Mouse (Mus musculus) heart, embryonic 15.5 days (tissue): ENCODE results near the gene Trappc4. TPM values are rescaled to one million over a fixed set of nuclear protein-coding genes. Genes with fewer than 3 reads are reported as not detected.
A peak's percentile ranks its signal among the peaks of the same experiment; 100 is the strongest.
"Not testable (repeated sequence)": the region's sequence is repeated elsewhere in the genome, so short reads cannot be mapped to it uniquely, and the experiment has no call there.

Source experiments
- ATAC-seq: fragments of 200-750 bp; cut with Nextera tagmentation; replicated peaks from 2 replicates; pipeline ENCODE4 v1.8.0; 2017; ENCODE audit warnings: low read depth, moderate TSS enrichment; ENCODE audit not compliant: insufficient number of reproducible peaks, insufficient read depth, low FRiP score
- H3K27ac ChIP-seq: fragments of 300-500 bp; sonication (generic); 2 replicates; pipeline ENCODE4 v1.5.1; 2015; ENCODE audit warnings: mild to moderate bottlenecking, inconsistent platforms
- H3K27me3 ChIP-seq: fragments of 300-500 bp; sonication (generic); 2 replicates; pipeline ENCODE4 v1.6.1; 2015; ENCODE audit warnings: inconsistent platforms
- H3K36me3 ChIP-seq: fragments of 300-500 bp; sonication (generic); 2 replicates; pipeline ENCODE4 v1.6.1; 2015; ENCODE audit warnings: mild to moderate bottlenecking, inconsistent platforms
- H3K4me1 ChIP-seq: fragments of 300-500 bp; sonication (generic); replicated peaks from 2 replicates; pipeline ENCODE4 v1.6.1; 2015; ENCODE audit warnings: inconsistent platforms
- H3K4me2 ChIP-seq: fragments of 300-500 bp; sonication (generic); 2 replicates; pipeline ENCODE4 v1.6.1; 2015; ENCODE audit warnings: inconsistent platforms, mild to moderate bottlenecking, moderate library complexity
- H3K4me3 ChIP-seq: fragments of 300-500 bp; sonication (generic); 2 replicates; pipeline ENCODE4 v1.5.1; 2015; ENCODE audit warnings: mild to moderate bottlenecking, inconsistent platforms
- H3K9ac ChIP-seq: fragments of 300-500 bp; sonication (generic); 2 replicates; pipeline ENCODE4 v1.6.1; 2015; ENCODE audit warnings: mild to moderate bottlenecking, inconsistent platforms
- H3K9me3 ChIP-seq: fragments of 300-500 bp; sonication (generic); replicated peaks from 2 replicates; pipeline ENCODE4 v1.6.1; 2016; ENCODE audit warnings: inconsistent platforms
- WGBS: fragments of 180-500 bp; shearing (Covaris S2); methylation state at CpG from one replicate; pipeline ENCODE4 v1.1.7; 2015; ENCODE audit warnings: mixed read lengths; 5-methylcytosine and 5-hydroxymethylcytosine counted together
- polyA plus RNA-seq: library from polyadenylated mRNA; unstranded; fragments of >200 nt; fragmentation: Nextera tagmentation; extraction: Ambion mirVana; gene quantifications from 2 replicates; pipeline ENCODE4 v1.2.1, GENCODE M21; 2015

Gene Trappc4
- polyA plus RNA-seq, result 78.6 and 87.4 TPM in 2 replicates

GRCm38 (mm10) chr9:44406906-44407751 is at the start of gene Trappc4, which contains the start of gene Rps25:
Trappc4 (minus strand) TSS chr9:44407600.
Rps25 (plus strand) TSS chr9:44407139.
- ATAC-seq, result peak; percentile 94
- Histone ChIP-seq H3K4me1 (peaks cover 20% of the 10 kb centered on the region), H3K4me2 (peak within 1 kb of the TSS; percentile 66), H3K4me3 (peak within 1 kb of the TSS; percentile 93), H3K9ac (peak within 1 kb of the TSS; percentile 90), H3K36me3 (peaks cover 70% of the 10 kb centered on the region), H3K9me3 (no peaks in the 10 kb centered on the region), H3K27me3 (no peaks in the 10 kb centered on the region), H3K27ac (peak within 1 kb of the TSS; percentile 98)
- WGBS, result under 1% methylated on average over 51 of the region's 51 CpGs

- ATAC-seq, result no peak
- Histone ChIP-seq H3K9me3 (no peaks in the 10 kb centered on the region), H3K27ac (no peak within 1 kb of the TSS), H3K4me3 (no peak within 1 kb of the TSS), H3K4me2 (0 out of 2 replicates have a peak within 1 kb of the TSS, but pooled peaks have one; percentile 8), H3K9ac (no peak within 1 kb of the TSS), H3K4me1 (peaks cover 9% of the 10 kb centered on the region; the same call in 1 of the 2 replicates), H3K36me3 (no peaks in the 10 kb centered on the region), H3K27me3 (peaks cover 46% of the 10 kb centered on the region)
- WGBS, result 30% methylated on average over 4 of the region's 4 CpGs
These were observed 47.5 kb upstream of the Trappc4 start, which contains the start of gene Upk2 for GRCm38 (mm10) chr9:44454891-44455220. Upk2 (minus strand) TSS chr9:44454976.

GRCm38 (mm10) chr9:44454132-44454890 is 46.9 kb upstream of the Trappc4 start:
- Histone ChIP-seq H3K36me3 (no peaks in the 10 kb centered on the region), H3K4me3 (no peak overlapping the region), H3K27ac (no peak overlapping the region), H3K9me3 (no peaks in the 10 kb centered on the region), H3K27me3 (peaks cover 46% of the 10 kb centered on the region), H3K9ac (no peak overlapping the region), H3K4me1 (peaks cover 9% of the 10 kb centered on the region; the same call in 1 of the 2 replicates), H3K4me2 (0 out of 2 replicates have a peak overlapping the region, but pooled peaks have one; percentile 8)
- ATAC-seq, result peak; percentile 76; the same call in 1 of the 2 replicates
- 7% methylated on average over 14 of the region's 14 CpGs for WGBS

- peaks cover 26% of the 10 kb centered on the region for H3K27me3 ChIP-seq
- no peak overlapping the region for H3K4me2 ChIP-seq
- no peaks in the 10 kb centered on the region for H3K36me3 ChIP-seq
- H3K4me1 ChIP-seq, result peaks cover 9% of the 10 kb centered on the region; the same call in 1 of the 2 replicates
- H3K4me3 ChIP-seq, result no peak overlapping the region
- no peak overlapping the region for H3K9ac ChIP-seq
- no peaks in the 10 kb centered on the region for H3K9me3 ChIP-seq
- H3K27ac ChIP-seq, result no peak overlapping the region
- no peak for ATAC-seq
These were observed 43.0 kb upstream of the Trappc4 start for GRCm38 (mm10) chr9:44450387-44450786.

- not testable (repeated sequence) for H3K27me3 ChIP-seq, H3K9ac ChIP-seq, H3K9me3 ChIP-seq, ATAC-seq, H3K4me2 ChIP-seq, H3K4me1 ChIP-seq, H3K36me3 ChIP-seq, H3K27ac ChIP-seq, H3K4me3 ChIP-seq
- 72% methylated on average over 7 of the region's 7 CpGs for WGBS
These were observed 37.1 kb upstream of the Trappc4 start for GRCm38 (mm10) chr9:44444402-44445025.

- H3K27me3 ChIP-seq, result no peaks in the 10 kb centered on the region
- no peak within 1 kb of the TSS for H3K4me2 ChIP-seq
- H3K9ac ChIP-seq, result no peak within 1 kb of the TSS
- no peak within 1 kb of the TSS for H3K4me3 ChIP-seq
- H3K27ac ChIP-seq, result no peak within 1 kb of the TSS
- no peak for ATAC-seq
- 57% methylated on average over 19 of the region's 19 CpGs for WGBS
- H3K36me3 ChIP-seq, result no peaks in the 10 kb centered on the region
- no peaks in the 10 kb centered on the region for H3K9me3 ChIP-seq
- H3K4me1 ChIP-seq, result no peaks in the 10 kb centered on the region
These were observed 33.6 kb upstream of the Trappc4 start, which contains the start of gene Foxr1 for GRCm38 (mm10) chr9:44440961-44441360. Foxr1 (minus strand) TSS chr9:44441136.

- H3K4me3 ChIP-seq, result no peak overlapping the region
- H3K27ac ChIP-seq, result no peak overlapping the region
- 72% methylated on average over 6 of the region's 6 CpGs for WGBS
- ATAC-seq, result no peak
- H3K27me3 ChIP-seq, result no peaks in the 10 kb centered on the region
- no peak overlapping the region for H3K4me2 ChIP-seq
- no peaks in the 10 kb centered on the region for H3K9me3 ChIP-seq
- H3K36me3 ChIP-seq, result no peaks in the 10 kb centered on the region
- no peak overlapping the region for H3K9ac ChIP-seq
- no peaks in the 10 kb centered on the region for H3K4me1 ChIP-seq
These were observed 28.3 kb upstream of the Trappc4 start for GRCm38 (mm10) chr9:44435747-44436146.

GRCm38 (mm10) chr9:44432577-44433185 is 25.3 kb upstream of the Trappc4 start:
- H3K9ac ChIP-seq, result no peak overlapping the region
- no peak overlapping the region for H3K27ac ChIP-seq
- 51% methylated on average over 5 of the region's 5 CpGs for WGBS
- no peak overlapping the region for H3K4me2 ChIP-seq
- ATAC-seq, result no peak
- no peaks in the 10 kb centered on the region for H3K27me3 ChIP-seq
- no peaks in the 10 kb centered on the region for H3K4me1 ChIP-seq
- H3K9me3 ChIP-seq, result no peaks in the 10 kb centered on the region
- no peaks in the 10 kb centered on the region for H3K36me3 ChIP-seq
- no peak overlapping the region for H3K4me3 ChIP-seq

- no peak overlapping the region for H3K27ac ChIP-seq
- no peak overlapping the region for H3K4me3 ChIP-seq
- no peaks in the 10 kb centered on the region for H3K9me3 ChIP-seq
- no peak overlapping the region for H3K4me2 ChIP-seq
- WGBS, result 81% methylated on average over 4 of the region's 4 CpGs
- H3K9ac ChIP-seq, result no peak overlapping the region
- no peaks in the 10 kb centered on the region for H3K27me3 ChIP-seq
- no peaks in the 10 kb centered on the region for H3K36me3 ChIP-seq
- ATAC-seq, result no peak
- no peaks in the 10 kb centered on the region for H3K4me1 ChIP-seq
These were observed 16.2 kb upstream of the Trappc4 start for GRCm38 (mm10) chr9:44423576-44423975.

- peaks cover 4% of the 10 kb centered on the region for H3K36me3 ChIP-seq
- peaks cover 12% of the 10 kb centered on the region for H3K4me1 ChIP-seq
- H3K27ac ChIP-seq, result no peak overlapping the region
- 71% methylated on average over 5 of the region's 5 CpGs for WGBS
- no peaks in the 10 kb centered on the region for H3K9me3 ChIP-seq
- no peak overlapping the region for H3K4me3 ChIP-seq
- no peak overlapping the region for H3K4me2 ChIP-seq
- H3K9ac ChIP-seq, result no peak overlapping the region
- no peaks in the 10 kb centered on the region for H3K27me3 ChIP-seq
- ATAC-seq, result no peak
These were observed 13.0 kb upstream of the Trappc4 start for GRCm38 (mm10) chr9:44420280-44420898.
